Mouse (Mus musculus) heart, embryonic 14.5 days (tissue): ENCODE data around the gene Mpped2. TPM values are rescaled to one million over a fixed set of nuclear protein-coding genes. Genes with fewer than 3 reads are reported as not detected.

Experiments used
- ATAC-seq: fragments of 200-750 bp; cut with Nextera tagmentation; 2 replicates; pipeline ENCODE4 v1.8.0; 2017; ENCODE audit warnings: low read depth, moderate TSS enrichment; ENCODE audit not compliant: insufficient number of reproducible peaks, insufficient read depth, low FRiP score
- H3K27ac ChIP-seq, 2 experiments: fragments of 200-500 bp in 1 of 2; fragments of 300-500 bp in 1 of 2; sonication (generic) in 1 of 2; replicated peaks in 1 of 2; 2 replicates each; pipeline ENCODE4 v1.5.1; 2012 to 2014; ENCODE audit warnings: low read depth in 2 of 2, low read length in 2 of 2, control low read depth in 1 of 2, mild to moderate bottlenecking in 1 of 2, mixed read lengths in 1 of 2; ENCODE audit not compliant: control insufficient read depth in 1 of 2, insufficient read depth in 1 of 2
- H3K27me3 ChIP-seq: fragments of 300-500 bp; sonication (generic); 2 replicates; pipeline ENCODE4 v1.6.1; 2014; ENCODE audit warnings: mild to moderate bottlenecking, low read length, control low read depth; ENCODE audit not compliant: control insufficient read depth, insufficient read depth
- H3K36me3 ChIP-seq: fragments of 300-500 bp; sonication (generic); 2 replicates; pipeline ENCODE4 v1.6.1; 2014; ENCODE audit warnings: mild to moderate bottlenecking, control low read depth, low read length, mixed read lengths; ENCODE audit not compliant: control insufficient read depth, insufficient read depth
- H3K4me1 ChIP-seq, 2 experiments: fragments of 200-500 bp in 1 of 2; fragments of 300-500 bp in 1 of 2; sonication (generic) in 1 of 2; 2 replicates each; pipeline ENCODE4 v1.6.1; 2012 to 2014; ENCODE audit warnings: low read length in 2 of 2, control low read depth in 1 of 2, mixed read lengths in 1 of 2; ENCODE audit not compliant: control insufficient read depth in 2 of 2, insufficient read depth in 2 of 2
- H3K4me2 ChIP-seq: fragments of 300-500 bp; sonication (generic); 2 replicates; pipeline ENCODE4 v1.6.1; 2014; ENCODE audit warnings: mild to moderate bottlenecking, low read length
- H3K4me3 ChIP-seq, 2 experiments: fragments of 200-500 bp in 1 of 2; fragments of 300-500 bp in 1 of 2; sonication (generic) in 1 of 2; 2 replicates each; pipeline ENCODE4 v1.5.1; 2012 to 2014; ENCODE audit warnings: low read length in 2 of 2, mild to moderate bottlenecking in 2 of 2, control low read depth in 1 of 2, low read depth in 1 of 2, moderate library complexity in 1 of 2; ENCODE audit not compliant: control insufficient read depth in 1 of 2, insufficient read depth in 1 of 2
- H3K9ac ChIP-seq: fragments of 300-500 bp; sonication (generic); 2 replicates; pipeline ENCODE4 v1.6.1; 2014; ENCODE audit warnings: mild to moderate bottlenecking, low read length
- H3K9me3 ChIP-seq: fragments of 300-500 bp; sonication (generic); 2 replicates; pipeline ENCODE4 v1.6.1; 2016; ENCODE audit warnings: low read length, control low read depth; ENCODE audit not compliant: control insufficient read depth
- WGBS: fragments of 180-500 bp; shearing (Covaris S2); extraction: QIAGEN DNeasy Blood & Tissue Kit; methylation state at CpG from one replicate; pipeline ENCODE4 v1.1.7; 2014; 5-methylcytosine and 5-hydroxymethylcytosine counted together
- polyA plus RNA-seq: library from polyadenylated mRNA; unstranded; fragments of >200 nt; fragmentation: Nextera tagmentation; extraction: Ambion mirVana; gene quantifications from 2 replicates; pipeline ENCODE4 v1.2.1, GENCODE M21; 2014

The Mpped2 gene
- polyA plus RNA-seq, 1 experiment from 2014 or later = 68.7 TPM

DNA sequence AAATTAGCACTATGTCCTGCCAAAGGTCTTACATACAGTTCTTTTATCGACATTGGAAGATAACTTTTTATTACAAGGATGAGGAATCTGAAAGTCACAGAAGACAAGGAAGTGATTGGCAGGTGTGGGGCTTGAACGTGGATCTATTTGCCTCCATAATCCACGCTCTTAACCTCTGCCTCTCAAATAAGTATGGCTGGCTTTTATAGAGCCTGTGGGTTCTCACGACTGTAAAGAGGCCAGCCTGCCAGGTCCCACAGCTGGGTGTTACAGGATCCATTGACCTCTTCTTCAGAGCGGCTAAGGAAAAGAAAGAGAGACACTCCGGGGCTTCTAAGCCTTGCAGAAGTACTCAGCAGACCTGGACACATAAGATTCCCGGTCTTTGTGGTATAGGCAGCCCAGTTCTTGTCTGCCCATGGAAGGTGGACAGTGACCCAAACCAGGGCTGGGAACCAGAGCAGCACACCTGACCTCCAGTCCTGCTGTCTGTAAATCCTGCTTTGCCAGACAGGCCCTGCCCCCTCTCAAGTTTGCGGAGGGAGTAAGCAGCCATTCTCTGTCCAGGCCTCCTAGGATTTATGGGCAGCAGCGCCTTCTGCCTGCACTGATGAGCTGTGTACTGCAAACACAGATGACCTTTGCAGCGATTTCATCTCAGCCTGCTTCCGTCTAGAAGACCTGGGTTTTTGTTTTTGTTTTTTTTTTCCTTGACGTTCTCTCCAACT lies 162.7 kb downstream of the Mpped2 start:
- H3K4me1 ChIP-seq = peaks cover 36 to 59% of the 10 kb centered on the region in 2 experiments
- H3K4me3 ChIP-seq = no peak overlapping the region
- no peaks in the 10 kb centered on the region for H3K27me3 ChIP-seq
- H3K36me3 ChIP-seq = no peaks in the 10 kb centered on the region
- no peak overlapping the region; the same call in 1 of the 2 replicates for H3K9ac ChIP-seq
- no peaks in the 10 kb centered on the region for H3K9me3 ChIP-seq
- peak overlapping the region; percentile 15 to 48; a peak in 3 of 4 replicates for H3K27ac ChIP-seq
- 35% methylated on average over 12 of the region's 12 CpGs for WGBS
- H3K4me2 ChIP-seq = peak overlapping the region; percentile 0; the same call in 1 of the 2 replicates
- no peak for ATAC-seq

GRCm38 (mm10) chr2:106856361-106856961 lies 163.4 kb downstream of the Mpped2 start:
- Histone ChIP-seq H3K36me3 (no peaks in the 10 kb centered on the region), H3K4me2 (peak overlapping the region; percentile 0; the same call in 1 of the 2 replicates), H3K9me3 (no peaks in the 10 kb centered on the region), H3K27me3 (no peaks in the 10 kb centered on the region), H3K4me3 (no peak overlapping the region), H3K27ac (peak overlapping the region; percentile 15 to 48), H3K9ac (no peak overlapping the region; the same call in 1 of the 2 replicates), H3K4me1 (peaks cover 42 to 63% of the 10 kb centered on the region in 2 experiments)
- no peak for ATAC-seq
- 69% methylated on average over 9 of the region's 9 CpGs for WGBS

- H3K9me3 ChIP-seq = no peaks in the 10 kb centered on the region
- no peaks in the 10 kb centered on the region for H3K27me3 ChIP-seq
- peak overlapping the region; percentile 15 to 44; a peak in 3 of 4 replicates for H3K27ac ChIP-seq
- WGBS = 71% methylated on average over 4 of the region's 4 CpGs
- ATAC-seq = no peak
- peaks cover 40 to 63% of the 10 kb centered on the region in 2 experiments for H3K4me1 ChIP-seq
- H3K4me2 ChIP-seq = no peak overlapping the region
- H3K36me3 ChIP-seq = no peaks in the 10 kb centered on the region
- no peak overlapping the region for H3K9ac ChIP-seq
- no peak overlapping the region for H3K4me3 ChIP-seq
Measured at GRCm38 (mm10) chr2:106857258-106857657, 164.2 kb downstream of the Mpped2 start.

- Histone ChIP-seq H3K9me3 (no peaks in the 10 kb centered on the region), H3K36me3 (no peaks in the 10 kb centered on the region), H3K9ac (no peak overlapping the region), H3K27me3 (no peaks in the 10 kb centered on the region), H3K4me2 (no peak overlapping the region), H3K4me3 (no peak overlapping the region), H3K4me1 (peaks cover 42 to 67% of the 10 kb centered on the region in 2 experiments), H3K27ac (no peak overlapping the region; a peak in 1 of 4 replicates)
- WGBS = 25% methylated on average over 4 of the region's 4 CpGs
- no peak for ATAC-seq
Measured at GRCm38 (mm10) chr2:106857711-106858110, 164.6 kb downstream of the Mpped2 start.

DNA sequence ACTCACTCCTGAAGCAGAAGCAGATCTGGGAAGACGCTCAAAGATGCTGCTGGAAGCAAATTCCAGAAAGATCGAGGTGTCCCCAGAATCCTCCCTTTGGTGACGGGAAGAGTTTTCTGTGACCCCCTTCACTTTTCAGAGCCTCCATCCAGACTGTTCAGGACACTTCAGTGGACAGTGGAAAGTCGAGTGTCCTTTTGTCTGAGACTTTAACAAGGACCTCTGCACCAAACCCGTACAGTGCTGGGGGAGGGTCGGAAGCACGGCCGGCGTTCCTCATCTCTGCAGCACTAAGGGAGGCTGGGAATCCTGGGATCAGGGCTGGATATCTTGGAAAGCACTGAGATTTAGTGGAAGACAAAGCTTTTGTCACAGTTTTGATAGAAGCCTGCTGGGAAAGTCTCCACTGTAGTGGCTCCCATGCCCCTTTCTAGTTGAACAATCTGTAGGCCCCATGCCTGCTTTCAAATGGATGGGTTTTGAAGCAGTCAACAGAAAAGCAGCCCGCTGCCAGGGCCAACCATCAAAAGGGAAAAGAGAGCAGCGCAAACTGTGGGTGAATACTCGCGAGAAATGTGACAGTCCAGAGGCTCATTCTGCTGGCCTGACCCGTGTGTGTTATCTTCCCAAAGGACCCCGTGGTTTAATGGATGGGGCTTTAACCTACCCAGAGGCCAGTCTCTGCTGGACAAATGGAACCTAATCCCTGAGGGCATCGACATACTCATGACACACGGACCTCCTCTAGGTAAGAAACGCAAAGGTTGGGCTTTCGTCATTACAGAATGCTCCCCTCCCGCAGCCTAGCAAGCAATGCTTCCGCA lies 168.0 kb downstream of the Mpped2 start:
- H3K27ac ChIP-seq = no peak overlapping the region
- no peak overlapping the region for H3K9ac ChIP-seq
- no peak overlapping the region for H3K4me3 ChIP-seq
- ATAC-seq = no peak
- no peak overlapping the region for H3K4me2 ChIP-seq
- no peaks in the 10 kb centered on the region for H3K9me3 ChIP-seq
- no peaks in the 10 kb centered on the region for H3K27me3 ChIP-seq
- 69% methylated on average over 21 of the region's 21 CpGs for WGBS
- H3K4me1 ChIP-seq = peaks cover 32 to 48% of the 10 kb centered on the region in 2 experiments
- 0 out of 2 replicates have a peak, but pooled peaks cover 4% of the 10 kb centered on the region for H3K36me3 ChIP-seq

GRCm38 (mm10) chr2:106863050-106863653 lies 170.1 kb downstream of the Mpped2 start:
- Histone ChIP-seq H3K4me1 (peaks cover 19 to 27% of the 10 kb centered on the region in 2 experiments), H3K36me3 (peaks cover 14% of the 10 kb centered on the region; the same call in 1 of the 2 replicates), H3K4me2 (peak overlapping the region; percentile 44), H3K27ac (peak overlapping the region; percentile 5 to 34; a peak in 2 of 4 replicates), H3K4me3 (no peak overlapping the region), H3K9me3 (no peaks in the 10 kb centered on the region), H3K27me3 (no peaks in the 10 kb centered on the region), H3K9ac (no peak overlapping the region)
- WGBS = 7% methylated on average over 11 of the region's 11 CpGs
- no peak for ATAC-seq
